Mouse (Mus musculus) skeletal muscle tissue, adult 2 months (tissue): ENCODE measurements at regions not wholly inside any gene's neighbourhood (a gene's known extent, or its start where the extent isn't known, plus 50 kb on each side); places are given as distances from the start of the nearest gene placed in this dataset.
A peak's percentile ranks its signal among the peaks of the same experiment; 100 is the strongest.

ENCODE experiments used
- DNase-seq: peaks from one replicate; pipeline ENCODE4 v3.0.0-alpha.2; 2012; ENCODE audit warnings: low read depth, low spot score

- no peak for DNase-seq
Measured at GRCm38 (mm10) chr12:54396341-54396740, 192.7 kb upstream of the Egln3 start.

GRCm38 (mm10) chr12:54385401-54385800 is 181.7 kb upstream of the Egln3 start:
- DNase-seq: peak; percentile 27

- peak; percentile 25 for DNase-seq
Measured at GRCm38 (mm10) chr12:54384116-54384515, 180.5 kb upstream of the Egln3 start.

GRCm38 (mm10) chr12:54382965-54383364 is 179.3 kb upstream of the Egln3 start:
- DNase-seq: no peak

- DNase-seq: no peak
Measured at GRCm38 (mm10) chr12:54382061-54382460, 178.4 kb upstream of the Egln3 start.

GRCm38 (mm10) chr12:54380322-54380721 is 176.7 kb upstream of the Egln3 start:
- DNase-seq: no peak

- DNase-seq: no peak
Measured at GRCm38 (mm10) chr12:54378576-54378975, 174.9 kb upstream of the Egln3 start.

- DNase-seq: no peak
Measured at GRCm38 (mm10) chr12:54374060-54374459, 170.4 kb upstream of the Egln3 start.

GRCm38 (mm10) chr12:54369217-54369616 is 165.6 kb upstream of the Egln3 start:
- DNase-seq: peak; percentile 22

GRCm38 (mm10) chr12:54364381-54365095 is 160.9 kb upstream of the Egln3 start:
- DNase-seq: no peak

- DNase-seq: no peak
Measured at GRCm38 (mm10) chr12:54361762-54362161, 158.1 kb upstream of the Egln3 start.

- no peak for DNase-seq
Measured at GRCm38 (mm10) chr12:54354187-54354586, 150.5 kb upstream of the Egln3 start.

GRCm38 (mm10) chr12:54353694-54354093 is 150.0 kb upstream of the Egln3 start:
- DNase-seq: no peak

- no peak for DNase-seq
Measured at GRCm38 (mm10) chr12:54352963-54353606, 149.4 kb upstream of the Egln3 start.

GRCm38 (mm10) chr12:54350293-54350692 is 146.6 kb upstream of the Egln3 start:
- no peak for DNase-seq

- no peak for DNase-seq
Measured at GRCm38 (mm10) chr12:54349403-54349802, 145.7 kb upstream of the Egln3 start.

GRCm38 (mm10) chr12:54343493-54343892 is 139.8 kb upstream of the Egln3 start:
- no peak for DNase-seq

- DNase-seq: no peak
Measured at GRCm38 (mm10) chr12:54335509-54335908, 131.8 kb upstream of the Egln3 start.

- DNase-seq: no peak
Measured at GRCm38 (mm10) chr12:54334491-54335132, 131.0 kb upstream of the Egln3 start.

GRCm38 (mm10) chr12:54333632-54334321 is 130.1 kb upstream of the Egln3 start:
- no peak for DNase-seq

- no peak for DNase-seq
Measured at GRCm38 (mm10) chr12:54327483-54327882, 123.8 kb upstream of the Egln3 start.

- DNase-seq: no peak
Measured at GRCm38 (mm10) chr12:54326571-54326970, 122.9 kb upstream of the Egln3 start.
